Mouse (Mus musculus): ENCODE measurements around the gene Naa16. TPM values are rescaled to one million over a fixed set of nuclear protein-coding genes. Genes with fewer than 3 reads are reported as not detected.

Gene Naa16
- polyA plus RNA-seq, 1 experiment from 2014 or later, result 41.2 TPM

DNA sequence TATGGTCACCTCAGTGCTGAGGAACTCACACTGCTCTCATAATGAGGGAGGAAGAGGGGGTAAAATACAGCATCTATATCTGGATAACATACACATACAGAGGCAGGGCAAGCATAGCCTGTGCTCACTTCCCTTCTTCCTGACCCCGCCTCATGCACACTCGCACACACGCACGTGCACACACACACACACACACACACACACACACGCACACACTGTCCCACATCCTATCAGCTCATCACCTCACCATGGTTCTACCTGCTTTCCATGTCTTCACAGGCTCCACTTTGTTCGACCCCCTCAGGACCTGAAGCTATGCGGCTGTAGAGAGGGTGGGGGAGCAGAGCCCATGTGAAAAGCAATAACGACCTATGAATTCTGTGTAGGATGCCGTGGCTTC, 95.0 kb downstream of the Naa16 start:
- Histone ChIP-seq H3K4me3 (ENCODE audit: low read length) (no peak overlapping the region), H3K36me3 (ENCODE audit: control insufficient read depth, insufficient read depth, low read length) (0 out of 2 replicates have a peak, but pooled peaks cover 3% of the 10 kb centered on the region), H3K9me3 (ENCODE audit: control insufficient read depth, low read length) (no peaks in the 10 kb centered on the region), H3K9ac (ENCODE audit: low read length) (no peak overlapping the region), H3K27ac (ENCODE audit: low read length) (no peak overlapping the region; the same call in 1 of the 2 replicates), H3K4me2 (ENCODE audit: low read depth, low read length) (no peak overlapping the region), H3K4me1 (replicated peaks; ENCODE audit: control insufficient read depth, insufficient read depth, low read length) (peaks cover 26% of the 10 kb centered on the region), H3K27me3 (ENCODE audit: control insufficient read depth, insufficient read depth, low read depth, low read length) (no peaks in the 10 kb centered on the region)
- no peak for ATAC-seq (ENCODE audit: low read depth)
- WGBS, result 77% methylated on average over 9 of the region's 9 CpGs

DNA sequence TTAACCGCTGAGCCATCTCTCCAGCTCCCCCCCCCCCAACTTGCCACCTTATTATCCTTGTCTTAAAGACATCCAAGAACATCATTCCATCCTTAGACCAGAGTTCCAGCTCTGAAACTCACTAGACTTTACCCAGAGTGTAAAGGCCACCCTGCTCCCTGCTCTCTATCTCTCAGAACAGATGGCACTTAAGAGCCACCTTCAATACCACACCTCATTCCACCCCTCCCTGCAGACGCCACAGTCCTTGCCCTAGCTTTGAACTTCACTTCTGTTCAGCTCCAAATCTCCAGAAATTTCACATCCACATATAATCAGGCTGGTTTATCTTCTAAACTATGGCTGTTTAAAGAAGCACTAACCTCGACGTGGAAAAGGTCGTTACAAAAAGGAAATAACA, 95.6 kb downstream of the Naa16 start:
- Histone ChIP-seq H3K4me1 (replicated peaks; ENCODE audit: control insufficient read depth, insufficient read depth, low read length) (peaks cover 20% of the 10 kb centered on the region), H3K27me3 (ENCODE audit: control insufficient read depth, insufficient read depth, low read depth, low read length) (no peaks in the 10 kb centered on the region), H3K4me2 (ENCODE audit: low read depth, low read length) (no peak overlapping the region), H3K36me3 (ENCODE audit: control insufficient read depth, insufficient read depth, low read length) (0 out of 2 replicates have a peak, but pooled peaks cover 3% of the 10 kb centered on the region), H3K4me3 (ENCODE audit: low read length) (no peak overlapping the region), H3K27ac (ENCODE audit: low read length) (no peak overlapping the region), H3K9ac (ENCODE audit: low read length) (no peak overlapping the region), H3K9me3 (ENCODE audit: control insufficient read depth, low read length) (no peaks in the 10 kb centered on the region)
- ATAC-seq (ENCODE audit: low read depth), result no peak
- WGBS, result 44% methylated on average over 5 of the region's 5 CpGs

DNA sequence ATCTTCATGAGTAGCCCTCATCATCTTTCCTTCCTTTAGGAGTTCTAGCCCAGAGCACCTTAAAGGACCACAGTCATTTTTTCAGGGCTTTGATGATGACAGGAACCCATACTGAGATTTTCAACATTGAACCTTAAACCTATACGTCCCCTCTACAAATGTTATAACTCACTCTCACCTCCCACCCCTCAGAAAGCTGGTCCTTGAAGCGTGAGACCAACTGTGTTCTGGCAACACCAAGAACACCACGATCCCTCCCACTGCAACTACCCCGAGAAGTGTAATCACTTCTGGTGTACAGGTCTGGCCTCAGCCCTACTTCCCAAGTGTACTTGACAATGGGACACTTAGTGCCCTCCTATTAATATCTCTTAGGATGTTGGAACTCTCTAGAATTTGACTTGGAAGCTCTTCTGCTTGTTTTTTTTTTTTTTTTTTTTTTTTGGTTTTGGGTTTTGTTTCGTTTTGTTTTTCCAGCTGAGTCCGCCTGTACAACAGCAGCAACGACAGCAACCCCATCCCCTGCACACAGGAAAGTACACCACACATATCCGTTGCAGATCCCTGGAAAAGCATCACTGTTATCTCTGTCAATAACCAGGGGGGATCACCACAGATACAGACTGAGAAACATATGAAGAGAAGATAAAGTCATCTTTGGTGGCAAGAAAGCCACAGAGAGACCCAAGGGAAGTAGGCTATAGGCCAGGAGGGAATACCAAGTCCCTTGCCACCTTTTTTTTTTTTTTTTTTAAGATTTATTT, 96.3 kb downstream of the Naa16 start:
- Histone ChIP-seq H3K9ac (ENCODE audit: low read length) (no peak overlapping the region), H3K4me1 (replicated peaks; ENCODE audit: control insufficient read depth, insufficient read depth, low read length) (peaks cover 19% of the 10 kb centered on the region), H3K27me3 (ENCODE audit: control insufficient read depth, insufficient read depth, low read depth, low read length) (no peaks in the 10 kb centered on the region), H3K27ac (ENCODE audit: low read length) (peak overlapping the region; percentile 12; the same call in 1 of the 2 replicates), H3K4me3 (ENCODE audit: low read length) (no peak overlapping the region), H3K9me3 (ENCODE audit: control insufficient read depth, low read length) (no peaks in the 10 kb centered on the region), H3K4me2 (ENCODE audit: low read depth, low read length) (no peak overlapping the region; the same call in 1 of the 2 replicates), H3K36me3 (ENCODE audit: control insufficient read depth, insufficient read depth, low read length) (peaks cover 6% of the 10 kb centered on the region; the same call in 1 of the 2 replicates)
- WGBS, result 60% methylated on average over 8 of the region's 8 CpGs
- ATAC-seq (ENCODE audit: low read depth), result no peak

DNA sequence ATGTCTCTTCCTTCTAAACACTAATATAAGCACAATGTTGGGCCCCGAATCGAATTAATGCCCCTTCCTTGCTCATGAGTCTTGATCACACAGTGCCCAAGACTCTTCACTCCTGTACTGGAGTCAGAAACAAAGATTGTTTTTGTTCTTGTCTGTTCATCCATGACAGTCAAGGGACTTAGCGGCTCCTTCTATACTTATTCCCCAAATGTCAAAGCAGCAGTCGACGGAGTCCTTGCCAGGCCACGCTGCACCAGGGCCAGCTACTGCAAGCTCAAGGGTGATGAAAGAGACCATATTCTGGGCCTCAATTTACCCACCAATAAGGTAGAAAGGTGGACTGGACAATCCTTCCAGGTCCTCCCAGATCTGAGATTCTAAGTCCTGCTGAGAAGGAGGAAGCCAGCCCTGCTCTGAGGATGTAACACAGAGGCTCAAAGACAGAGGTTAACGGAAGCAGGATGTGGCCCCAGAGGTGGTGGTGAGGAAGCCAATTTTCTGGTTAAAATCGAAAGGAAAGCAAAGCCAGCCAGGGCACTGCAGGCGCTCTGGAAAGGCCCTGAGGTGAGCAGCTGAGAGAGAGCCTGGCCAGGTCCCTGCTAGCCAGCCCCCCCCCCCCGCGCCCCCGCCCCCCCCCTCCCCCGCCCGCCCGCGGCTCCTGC, 97.3 kb downstream of the Naa16 start:
- H3K36me3 ChIP-seq (ENCODE audit: control insufficient read depth, insufficient read depth, low read length), result peaks cover 8% of the 10 kb centered on the region; the same call in 1 of the 2 replicates
- H3K4me2 ChIP-seq (ENCODE audit: low read depth, low read length), result peak overlapping the region; percentile 39
- no peak for ATAC-seq (ENCODE audit: low read depth)
- H3K4me1 ChIP-seq (replicated peaks; ENCODE audit: control insufficient read depth, insufficient read depth, low read length), result peaks cover 17% of the 10 kb centered on the region
- 52% methylated on average over 9 of the region's 16 CpGs for WGBS
- H3K9me3 ChIP-seq (ENCODE audit: control insufficient read depth, low read length), result no peaks in the 10 kb centered on the region
- no peak overlapping the region; the same call in none of the 2 replicates for H3K27ac ChIP-seq (ENCODE audit: low read length)
- no peaks in the 10 kb centered on the region for H3K27me3 ChIP-seq (ENCODE audit: control insufficient read depth, insufficient read depth, low read depth, low read length)
- H3K4me3 ChIP-seq (ENCODE audit: low read length), result peak overlapping the region; percentile 14
- H3K9ac ChIP-seq (ENCODE audit: low read length), result peak overlapping the region; percentile 30

DNA sequence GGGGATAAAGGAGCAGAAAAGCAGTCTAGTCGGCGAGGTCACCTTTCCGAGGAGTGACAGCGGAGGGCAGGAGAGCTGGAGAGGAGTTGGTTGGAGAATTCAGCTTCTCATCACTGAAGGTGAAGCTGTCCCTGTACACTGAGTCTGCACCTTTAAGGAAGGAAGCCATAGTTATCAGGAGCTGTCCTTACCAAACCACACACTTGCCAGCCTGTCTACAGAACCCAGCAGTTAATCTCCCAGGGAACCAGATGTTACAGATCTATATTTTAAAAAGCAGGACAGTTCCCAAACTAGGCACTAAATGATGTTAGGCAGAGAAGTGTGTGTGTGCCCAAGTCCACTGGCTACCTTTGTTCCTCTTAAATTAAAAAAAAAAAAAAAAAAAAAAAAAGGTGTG, 98.9 kb downstream of the Naa16 start:
- Histone ChIP-seq H3K9ac (ENCODE audit: low read length) (no peak overlapping the region), H3K36me3 (ENCODE audit: control insufficient read depth, insufficient read depth, low read length) (peaks cover 8% of the 10 kb centered on the region; the same call in 1 of the 2 replicates), H3K9me3 (ENCODE audit: control insufficient read depth, low read length) (no peaks in the 10 kb centered on the region), H3K27ac (ENCODE audit: low read length) (no peak overlapping the region), H3K4me3 (ENCODE audit: low read length) (no peak overlapping the region), H3K4me1 (replicated peaks; ENCODE audit: control insufficient read depth, insufficient read depth, low read length) (peaks cover 17% of the 10 kb centered on the region), H3K27me3 (ENCODE audit: control insufficient read depth, insufficient read depth, low read depth, low read length) (no peaks in the 10 kb centered on the region), H3K4me2 (ENCODE audit: low read depth, low read length) (no peak overlapping the region)
- ATAC-seq (ENCODE audit: low read depth), result no peak
- WGBS, result 92% methylated on average over 4 of the region's 4 CpGs

DNA sequence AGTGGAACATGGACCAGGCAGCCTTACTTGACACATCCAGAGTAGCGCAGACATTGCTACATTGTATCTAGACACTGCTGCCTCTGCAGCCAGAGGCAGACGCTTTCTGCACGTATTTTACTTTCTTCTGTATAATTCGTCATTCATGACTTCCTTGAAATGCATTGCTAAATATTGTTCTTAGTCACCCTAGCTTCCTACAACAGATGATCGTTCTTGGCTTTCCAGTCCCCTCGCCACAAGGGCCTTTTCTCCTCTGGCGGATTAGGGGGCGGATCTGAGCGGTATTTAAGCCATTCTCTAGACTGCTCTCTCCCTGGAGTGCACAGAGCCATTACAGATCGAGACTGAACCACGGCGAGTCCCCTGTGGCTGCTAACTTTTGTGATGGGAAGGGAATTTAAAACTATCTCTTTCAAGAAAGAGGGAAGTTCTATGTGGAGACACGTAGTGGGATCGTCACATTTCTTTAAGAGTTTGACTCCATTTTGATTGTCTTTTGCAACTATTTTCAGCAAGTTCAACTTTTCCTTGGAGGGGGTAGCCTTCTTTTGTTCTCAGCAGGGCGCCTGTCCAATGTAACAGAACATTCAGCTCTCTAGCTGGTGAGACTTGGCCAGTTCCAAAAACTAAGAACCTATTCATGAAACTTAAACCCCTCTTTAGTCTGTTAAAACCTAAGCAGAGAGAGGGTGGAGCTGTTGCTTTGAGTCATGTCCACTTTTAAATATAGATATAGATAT, 99.7 kb downstream of the Naa16 start:
- no peak overlapping the region for H3K4me2 ChIP-seq (ENCODE audit: low read depth, low read length)
- H3K9me3 ChIP-seq (ENCODE audit: control insufficient read depth, low read length), result no peaks in the 10 kb centered on the region
- H3K36me3 ChIP-seq (ENCODE audit: control insufficient read depth, insufficient read depth, low read length), result peaks cover 8% of the 10 kb centered on the region; the same call in 1 of the 2 replicates
- ATAC-seq (ENCODE audit: low read depth), result no peak
- H3K27me3 ChIP-seq (ENCODE audit: control insufficient read depth, insufficient read depth, low read depth, low read length), result no peaks in the 10 kb centered on the region
- H3K9ac ChIP-seq (ENCODE audit: low read length), result no peak overlapping the region
- H3K4me1 ChIP-seq (replicated peaks; ENCODE audit: control insufficient read depth, insufficient read depth, low read length), result peaks cover 17% of the 10 kb centered on the region
- H3K4me3 ChIP-seq (ENCODE audit: low read length), result no peak overlapping the region
- WGBS, result 51% methylated on average over 15 of the region's 15 CpGs
- no peak overlapping the region for H3K27ac ChIP-seq (ENCODE audit: low read length)

DNA sequence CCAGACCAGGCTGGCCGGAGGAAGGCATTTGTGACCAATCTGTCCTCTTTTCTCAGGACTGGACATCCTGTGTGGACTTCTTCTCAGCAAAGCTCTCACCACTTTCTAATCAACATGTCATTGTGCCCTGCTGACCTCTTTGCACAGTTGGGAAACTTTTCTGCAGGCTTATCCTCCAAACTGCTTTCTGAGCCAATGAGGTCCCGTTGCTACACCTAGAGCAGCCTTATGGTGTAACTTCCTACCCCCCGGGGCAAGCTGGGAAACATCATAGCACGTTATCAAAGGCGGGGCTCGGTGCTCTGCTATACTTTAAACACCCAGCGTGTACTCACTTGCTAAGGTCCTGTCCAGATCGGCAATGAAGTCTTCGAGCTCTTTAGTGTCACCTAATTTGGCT, 100.7 kb downstream of the Naa16 start:
- peaks cover 17% of the 10 kb centered on the region for H3K4me1 ChIP-seq (replicated peaks; ENCODE audit: control insufficient read depth, insufficient read depth, low read length)
- no peak overlapping the region for H3K9ac ChIP-seq (ENCODE audit: low read length)
- H3K27ac ChIP-seq (ENCODE audit: low read length), result no peak overlapping the region
- WGBS, result 31% methylated on average over 9 of the region's 9 CpGs
- H3K4me2 ChIP-seq (ENCODE audit: low read depth, low read length), result no peak overlapping the region
- no peak for ATAC-seq (ENCODE audit: low read depth)
- peaks cover 8% of the 10 kb centered on the region; the same call in 1 of the 2 replicates for H3K36me3 ChIP-seq (ENCODE audit: control insufficient read depth, insufficient read depth, low read length)
- H3K27me3 ChIP-seq (ENCODE audit: control insufficient read depth, insufficient read depth, low read depth, low read length), result no peaks in the 10 kb centered on the region
- no peak overlapping the region for H3K4me3 ChIP-seq (ENCODE audit: low read length)
- no peaks in the 10 kb centered on the region for H3K9me3 ChIP-seq (ENCODE audit: control insufficient read depth, low read length)

DNA sequence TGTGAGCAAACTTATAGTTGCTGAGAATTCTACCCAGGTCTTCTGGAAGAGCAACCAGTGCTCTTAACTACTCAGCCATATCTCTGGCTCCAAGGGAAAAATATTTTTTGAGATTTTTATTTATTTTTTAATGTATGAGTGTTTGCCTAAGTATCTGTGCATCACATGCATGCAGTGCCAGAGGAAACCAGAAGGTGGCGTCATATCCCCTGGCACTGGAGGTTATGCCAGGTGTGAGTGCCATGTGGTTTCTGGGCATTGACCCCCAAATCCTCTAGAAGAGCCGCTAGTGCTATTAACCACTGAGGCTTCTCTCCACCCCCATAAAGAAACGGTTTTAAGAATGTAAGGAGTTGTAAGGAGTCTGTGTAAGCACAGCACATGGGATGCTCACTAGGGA, 102.3 kb downstream of the Naa16 start:
- no peak overlapping the region for H3K27ac ChIP-seq (ENCODE audit: low read length)
- no peak overlapping the region for H3K4me2 ChIP-seq (ENCODE audit: low read depth, low read length)
- no peaks in the 10 kb centered on the region for H3K9me3 ChIP-seq (ENCODE audit: control insufficient read depth, low read length)
- WGBS, result 69% methylated on average over 3 of the region's 3 CpGs
- peaks cover 6% of the 10 kb centered on the region for H3K4me1 ChIP-seq (replicated peaks; ENCODE audit: control insufficient read depth, insufficient read depth, low read length)
- H3K4me3 ChIP-seq (ENCODE audit: low read length), result no peak overlapping the region
- no peak overlapping the region for H3K9ac ChIP-seq (ENCODE audit: low read length)
- no peaks in the 10 kb centered on the region for H3K27me3 ChIP-seq (ENCODE audit: control insufficient read depth, insufficient read depth, low read depth, low read length)
- ATAC-seq (ENCODE audit: low read depth), result no peak
- H3K36me3 ChIP-seq (ENCODE audit: control insufficient read depth, insufficient read depth, low read length), result peaks cover 8% of the 10 kb centered on the region; the same call in 1 of the 2 replicates

Measured in lung, embryonic 16.5 days (tissue).